Mouse (Mus musculus): Measurements from ENCODE around the gene Plekha4.

- no peak for TF ChIP-seq POLR2A (IDR thresholded peaks at IDR 0.05; ENCODE audit: low read depth, low read length)
- TF ChIP-seq CTCF (IDR thresholded peaks at IDR 0.05; ENCODE audit: extremely low read depth, insufficient read length, insufficient replicate concordance, low read depth, low read length), result no peak
These were observed 63.8 kb downstream of the Plekha4 start for GRCm38 (mm10) chr7:45589898-45590297.
